Mouse (Mus musculus) forebrain, postnatal 0 days (tissue): Measurements from ENCODE around the gene Fam196b. TPM values are rescaled to one million over a fixed set of nuclear protein-coding genes. Genes with fewer than 3 reads are reported as not detected.

ENCODE experiments used
- ATAC-seq: fragments of 200-750 bp; cut with Nextera tagmentation; 2 replicates; pipeline ENCODE4 v1.8.0; 2017; ENCODE audit warnings: mild to moderate bottlenecking, moderate library complexity
- DNase-seq: peaks from one replicate; pipeline ENCODE4 v3.0.0-alpha.2; 2015
- H3K27ac ChIP-seq: fragments of 300-500 bp; sonication (generic); 2 replicates; pipeline ENCODE4 v1.5.1; 2014; ENCODE audit warnings: low read depth, mild to moderate bottlenecking, antibody characterized with exemption, low read length, moderate library complexity, mixed read lengths
- H3K27me3 ChIP-seq: fragments of 300-500 bp; sonication (generic); 2 replicates; pipeline ENCODE4 v1.6.1; 2014; ENCODE audit warnings: mild to moderate bottlenecking, low read length, mixed read lengths; ENCODE audit not compliant: insufficient read depth
- H3K36me3 ChIP-seq: fragments of 300-500 bp; sonication (generic); 2 replicates; pipeline ENCODE4 v1.6.1; 2014; ENCODE audit warnings: mild to moderate bottlenecking, moderate library complexity; ENCODE audit not compliant: insufficient read depth
- H3K4me1 ChIP-seq: fragments of 300-500 bp; sonication (generic); 2 replicates; pipeline ENCODE4 v1.6.1; 2014; ENCODE audit warnings: antibody characterized with exemption; ENCODE audit not compliant: insufficient read depth
- H3K4me2 ChIP-seq: fragments of 300-500 bp; sonication (generic); 2 replicates; pipeline ENCODE4 v1.6.1; 2014; ENCODE audit warnings: low read depth, mild to moderate bottlenecking, moderate library complexity
- H3K4me3 ChIP-seq: fragments of 300-500 bp; sonication (generic); 2 replicates; pipeline ENCODE4 v1.5.1; 2014; ENCODE audit warnings: low read depth, low read length, mixed read lengths
- H3K9ac ChIP-seq: fragments of 300-500 bp; sonication (generic); 2 replicates; pipeline ENCODE4 v1.6.1; 2014; ENCODE audit warnings: mild to moderate bottlenecking
- H3K9me3 ChIP-seq: fragments of 300-500 bp; sonication (generic); 2 replicates; pipeline ENCODE4 v1.6.1; 2016; ENCODE audit warnings: low read length
- CTCF ChIP-seq: sonication (generic); IDR thresholded peaks from 2 replicates; pipeline ENCODE4 v1.5.1; 2016; ENCODE audit warnings: antibody characterized with exemption, control low read depth, low read depth
- WGBS: fragments of 180-500 bp; shearing (Covaris S2); extraction: QIAGEN DNeasy Blood & Tissue Kit; methylation state at CpG from one replicate; pipeline ENCODE4 v1.1.7; 2014; 5-methylcytosine and 5-hydroxymethylcytosine counted together
- polyA plus RNA-seq: library from polyadenylated mRNA; unstranded; fragments of >200 nt; fragmentation: Nextera tagmentation; extraction: Ambion mirVana; gene quantifications from 2 replicates; pipeline ENCODE4 v1.2.1, GENCODE M21; 2015
- total RNA-seq: library from RNA; depleted of rRNA; stranded (reverse); fragments of >200 nt; gene quantifications from 2 replicates; pipeline ENCODE4 v1.2.3, GENCODE M21; 2014; rRNA removed

The Fam196b gene
- total and polyA plus RNA-seq, 2 experiments from 2014 or later = 1.5 to 5.0 TPM

GRCm38 (mm10) chr11:34447891-34448290, 133.3 kb downstream of the Fam196b start:
- H3K27me3 ChIP-seq = no peaks in the 10 kb centered on the region
- H3K4me1 ChIP-seq = no peaks in the 10 kb centered on the region
- no peak overlapping the region for H3K4me3 ChIP-seq
- no peak overlapping the region for H3K27ac ChIP-seq
- H3K36me3 ChIP-seq = no peaks in the 10 kb centered on the region
- peak; percentile 9 for DNase-seq
- no peak overlapping the region for H3K9ac ChIP-seq
- 49% methylated on average over 4 of the region's 4 CpGs for WGBS
- H3K4me2 ChIP-seq = no peak overlapping the region
- no peak for ATAC-seq
- no peak for TF ChIP-seq CTCF
- H3K9me3 ChIP-seq = no peaks in the 10 kb centered on the region

DNA sequence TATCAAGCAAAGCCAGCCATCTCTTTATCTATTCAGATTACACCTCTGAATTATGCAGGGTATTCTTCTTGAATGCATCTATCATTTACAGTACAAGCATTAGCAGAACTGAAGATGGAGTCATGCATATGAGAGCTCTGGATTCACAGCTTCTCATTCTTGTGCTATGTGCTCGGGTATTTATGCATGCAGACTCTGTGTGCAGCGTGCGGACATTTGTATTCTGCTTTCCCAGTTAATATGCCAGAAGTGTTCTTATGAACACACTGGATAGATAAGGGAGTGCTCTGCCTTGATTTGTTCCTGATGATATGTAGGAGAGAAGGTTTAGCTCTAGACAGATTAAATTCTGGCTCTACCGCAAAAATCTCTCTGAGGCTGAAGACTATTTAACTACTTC, 135.3 kb downstream of the Fam196b start:
- no peak overlapping the region for H3K27ac ChIP-seq
- H3K9ac ChIP-seq = no peak overlapping the region
- H3K4me2 ChIP-seq = no peak overlapping the region
- H3K4me3 ChIP-seq = no peak overlapping the region
- H3K4me1 ChIP-seq = no peaks in the 10 kb centered on the region
- no peaks in the 10 kb centered on the region for H3K36me3 ChIP-seq
- H3K9me3 ChIP-seq = no peaks in the 10 kb centered on the region
- WGBS = 82% methylated on average over 4 of the region's 4 CpGs
- ATAC-seq = no peak
- DNase-seq = no peak
- no peak for TF ChIP-seq CTCF
- no peaks in the 10 kb centered on the region for H3K27me3 ChIP-seq

GRCm38 (mm10) chr11:34467056-34467455, 152.4 kb downstream of the Fam196b start:
- 58% methylated on average over 1 of the region's 1 CpGs for WGBS
- H3K4me1 ChIP-seq = no peaks in the 10 kb centered on the region
- no peaks in the 10 kb centered on the region for H3K36me3 ChIP-seq
- no peaks in the 10 kb centered on the region for H3K9me3 ChIP-seq
- H3K9ac ChIP-seq = no peak overlapping the region
- DNase-seq (no peak), ATAC-seq (no peak)
- no peak for TF ChIP-seq CTCF
- no peak overlapping the region for H3K4me2 ChIP-seq
- H3K27ac ChIP-seq = no peak overlapping the region
- no peaks in the 10 kb centered on the region for H3K27me3 ChIP-seq
- H3K4me3 ChIP-seq = no peak overlapping the region

DNA sequence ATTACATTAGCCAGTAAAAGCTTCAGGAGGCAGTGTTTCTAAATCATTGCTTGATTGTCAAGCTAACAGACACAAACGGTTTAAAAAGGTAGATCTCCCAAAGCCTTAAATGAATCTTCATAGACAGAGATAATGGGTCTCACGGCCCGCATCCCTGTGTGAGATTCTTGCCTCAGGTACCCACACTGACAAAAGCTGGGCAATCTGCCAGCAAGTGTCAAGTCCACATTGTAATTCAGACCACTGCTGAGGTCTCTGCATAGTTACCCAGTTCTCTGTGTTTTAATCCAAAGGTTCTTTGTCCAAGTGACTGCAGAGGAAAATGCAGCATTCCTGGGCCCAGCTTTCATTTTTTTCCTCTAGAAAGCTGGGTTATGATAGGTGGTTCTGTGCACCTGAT, 153.9 kb downstream of the Fam196b start:
- H3K4me2 ChIP-seq = no peak overlapping the region
- no peaks in the 10 kb centered on the region for H3K36me3 ChIP-seq
- no peak overlapping the region for H3K4me3 ChIP-seq
- no peak overlapping the region for H3K27ac ChIP-seq
- WGBS = 44% methylated on average over 3 of the region's 3 CpGs
- no peaks in the 10 kb centered on the region for H3K4me1 ChIP-seq
- no peak; the same call in 1 of the 2 replicates for ATAC-seq
- no peak for TF ChIP-seq CTCF
- no peak overlapping the region for H3K9ac ChIP-seq
- H3K9me3 ChIP-seq = no peaks in the 10 kb centered on the region
- peak; percentile 12 for DNase-seq
- H3K27me3 ChIP-seq = no peaks in the 10 kb centered on the region

DNA sequence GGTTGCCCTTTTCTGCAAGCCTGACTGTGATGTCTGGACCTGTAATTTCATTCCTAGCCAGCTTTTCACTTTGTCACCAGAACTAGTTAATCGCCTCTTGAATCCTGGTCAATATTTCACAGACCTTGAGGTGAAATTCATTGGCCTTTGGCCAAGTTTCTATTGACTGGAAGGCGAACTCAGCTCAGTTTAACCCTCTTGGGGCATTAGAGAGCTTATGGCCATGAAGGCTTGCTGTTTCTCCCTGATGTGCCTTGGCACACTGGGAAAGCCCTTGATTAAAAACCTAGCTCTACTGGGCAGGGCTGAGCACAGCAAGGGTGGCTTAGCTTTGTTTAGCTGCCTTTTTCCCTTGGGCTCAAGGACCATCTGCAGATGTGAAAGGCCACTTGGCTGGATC, 155.2 kb downstream of the Fam196b start:
- Histone ChIP-seq H3K4me1 (no peaks in the 10 kb centered on the region), H3K27ac (no peak overlapping the region), H3K27me3 (no peaks in the 10 kb centered on the region), H3K9ac (no peak overlapping the region), H3K4me2 (no peak overlapping the region), H3K9me3 (no peaks in the 10 kb centered on the region), H3K4me3 (no peak overlapping the region), H3K36me3 (no peaks in the 10 kb centered on the region)
- DNase-seq = no peak
- no peak for ATAC-seq
- no peak for TF ChIP-seq CTCF
- WGBS = 65% methylated on average over 2 of the region's 2 CpGs

Other genes with a start within 250 kb of the Fam196b start
- gene 4930469K13Rik, start 216.3 kb upstream of the Fam196b start, total RNA-seq = not detected in 2 replicates
- gene 4930469K13Rik, start 216.3 kb upstream of the Fam196b start, polyA plus RNA-seq = not detected in 2 replicates
- not detected in 2 replicates for gene Foxi1, start 106.7 kb upstream of the Fam196b start, total RNA-seq
- gene Foxi1, start 106.7 kb upstream of the Fam196b start, polyA plus RNA-seq = not detected in 2 replicates